Mouse (Mus musculus) E14TG2a.4 (cell line): ENCODE results near the gene Kremen2.

Source experiments
- CTCF ChIP-seq: conservative IDR thresholded peaks from 2 replicates; pipeline ENCODE4 v1.5.1; 2014; ENCODE audit warnings: low read length
- NANOG ChIP-seq: IDR thresholded peaks from 2 replicates; pipeline ENCODE4 v1.6.1; 2014; ENCODE audit warnings: borderline replicate concordance, low read length, mixed read lengths
- POU5F1 ChIP-seq: IDR thresholded peaks from 2 replicates; pipeline ENCODE4 v1.6.1; 2014; ENCODE audit warnings: low read length, borderline replicate concordance

DNA sequence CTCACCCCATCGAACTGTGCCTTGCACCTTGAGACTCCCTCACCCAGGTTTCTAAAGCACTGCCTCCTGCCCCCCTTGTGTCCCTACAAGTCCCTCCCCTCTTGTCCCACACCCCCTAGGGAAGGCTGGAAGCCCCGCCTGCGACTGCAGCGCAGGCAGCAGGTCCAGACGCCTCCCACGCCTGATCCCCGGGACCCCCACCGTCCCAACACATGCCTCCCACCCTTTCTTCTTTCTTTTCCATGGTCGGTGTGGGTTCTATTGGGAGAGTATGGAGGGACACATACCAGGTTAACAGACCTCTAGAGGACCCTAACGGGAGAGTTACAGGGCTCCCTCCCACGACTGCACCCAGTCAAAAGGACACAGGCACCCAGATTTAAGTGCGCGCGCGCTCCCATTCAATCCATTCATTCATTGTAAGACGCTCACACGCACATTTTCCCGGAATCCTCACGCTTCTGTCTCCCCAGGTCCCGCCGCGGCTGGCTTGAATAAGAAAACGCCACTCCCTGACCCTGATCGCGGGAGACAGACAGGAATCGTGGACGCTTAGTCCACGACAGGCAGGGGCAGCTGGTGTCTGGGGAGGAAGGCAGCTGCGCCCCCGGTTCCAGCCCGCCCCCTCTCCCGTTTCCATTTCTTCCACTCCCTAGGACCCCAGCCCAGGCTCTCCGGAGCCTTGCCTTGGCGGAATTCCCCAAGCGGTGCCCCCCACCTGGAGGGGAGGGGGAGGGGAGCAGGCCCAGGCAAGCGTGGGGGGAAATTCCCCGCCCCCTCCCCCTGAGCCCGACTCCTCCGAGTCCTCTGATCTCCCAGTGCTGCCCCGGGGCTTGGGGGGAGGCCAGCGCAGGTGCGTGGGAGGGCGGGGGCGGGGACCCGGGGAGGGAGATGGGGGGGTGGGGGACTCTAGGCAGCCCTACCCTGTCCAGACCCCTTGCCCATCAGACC is at the start of gene Kremen2:
- TF ChIP-seq CTCF (no peak), NANOG (no peak), POU5F1 (no peak)
